10 mouse cellular contexts compared by ENCODE assay signal in the genomic region with DNA sequence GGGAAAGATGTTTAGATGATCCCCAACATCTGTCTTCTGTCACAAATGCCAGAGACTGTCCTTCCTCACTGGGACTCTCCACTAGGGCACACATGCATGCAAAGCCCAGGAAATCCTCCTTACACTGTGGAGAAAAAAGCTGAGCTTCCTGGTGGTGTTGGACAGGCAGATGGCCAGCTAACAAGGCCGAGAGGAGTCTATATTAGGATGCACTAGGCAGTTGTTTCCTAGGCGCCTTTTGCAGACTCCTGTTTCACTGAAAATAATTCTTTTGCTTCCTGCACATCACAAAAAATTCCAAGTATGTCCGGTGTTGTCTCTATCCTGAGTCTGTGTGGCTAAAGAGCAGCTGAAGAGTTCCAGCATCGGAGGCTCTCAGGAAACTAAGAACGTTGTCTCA. TPM values are rescaled to one million over a fixed set of nuclear protein-coding genes. Genes with fewer than 3 reads are reported as not detected.
DNase-seq lines count a peak whose midpoint lies in the region; ATAC-seq and TF ChIP-seq lines count a peak whose summit lies in the region.
"Had no signal": no experiment of that assay in that cellular context is flagged by ENCODE, and none has a peak within 500 bp of the region (broad histone marks: within the 10 kb centered on the region; RNA-seq: fewer than 3 reads in every experiment).

No protein-coding gene starts in this region.

- H3K9ac ChIP-seq in intestine, embryonic 15.5 days = no peak overlapping the region

- TF ChIP-seq POLR2A in lung, adult 2 months (IDR thresholded peaks at IDR 0.05; ENCODE audit: borderline replicate concordance, extremely low read depth, low read depth, low read length) = no peak
- no peak for TF ChIP-seq POLR2A in olfactory bulb, adult 2 months (IDR thresholded peaks at IDR 0.05; ENCODE audit: insufficient read depth, low read depth, low read length)

- H3K4me2 ChIP-seq in intestine, embryonic 15.5 days (replicated peaks) = 0 out of 2 replicates have a peak overlapping the region, but pooled peaks have one; percentile 3
- H3K4me2 ChIP-seq: liver, embryonic 11.5 days had no signal

- WGBS in lung, adult 2 months = 33% methylated on average over 5 of the region's 5 CpGs
- 47% methylated on average over 5 of the region's 5 CpGs for WGBS in heart, embryonic 10.5 days
- 37% methylated on average over 5 of the region's 5 CpGs for WGBS in intestine, embryonic 15.5 days
- 19% methylated on average over 5 of the region's 5 CpGs for WGBS in olfactory bulb, adult 2 months

- H3K36me3 ChIP-seq in heart, embryonic 10.5 days = peaks cover 10% of the 10 kb centered on the region
- H3K36me3 ChIP-seq in intestine, embryonic 15.5 days = no peaks in the 10 kb centered on the region

- DNase-seq in lung, postnatal 10 days = peak; percentile 21
- DNase-seq in lung, adult 2 months = no peak
- no peak for DNase-seq in heart, embryonic 10.5 days (ENCODE audit: low spot score)
- no peak for DNase-seq in thymus, postnatal 14 days
- no peak for DNase-seq in spleen, adult 12 weeks (ENCODE audit: low spot score)
- DNase-seq: cerebellum, adult 11-12 months; gastrocnemius, postnatal 10 days had no signal

- peak overlapping the region; percentile 23; the same call in 1 of the 2 replicates for H3K27ac ChIP-seq in heart, embryonic 10.5 days
- peak overlapping the region; percentile 64 for H3K27ac ChIP-seq in intestine, embryonic 15.5 days
- peak overlapping the region; percentile 90 for H3K27ac ChIP-seq in olfactory bulb, adult 2 months (ENCODE audit: insufficient read depth, low read depth, low read length)

- ATAC-seq in intestine, embryonic 15.5 days = peak; percentile 59

- TF ChIP-seq CTCF in lung, adult 2 months (IDR thresholded peaks at IDR 0.05; ENCODE audit: insufficient read depth, low read length) = no peak
- no peak for TF ChIP-seq CTCF in olfactory bulb, adult 2 months (IDR thresholded peaks at IDR 0.05; ENCODE audit: insufficient read depth, low read depth, low read length)

- H3K27me3 ChIP-seq in heart, embryonic 10.5 days (ENCODE audit: insufficient read depth, poor library complexity, severe bottlenecking) = no peaks in the 10 kb centered on the region
- H3K27me3 ChIP-seq in intestine, embryonic 15.5 days (replicated peaks) = no peaks in the 10 kb centered on the region

- H3K4me3 ChIP-seq in lung, adult 2 months (replicated peaks; ENCODE audit: extremely low read depth, low read depth, low read length) = no peak overlapping the region
- H3K4me3 ChIP-seq in heart, embryonic 10.5 days = no peak overlapping the region
- H3K4me3 ChIP-seq in intestine, embryonic 15.5 days (replicated peaks) = no peak overlapping the region
- no peak overlapping the region for H3K4me3 ChIP-seq in olfactory bulb, adult 2 months (ENCODE audit: insufficient read depth, low read depth, low read length)

- peaks cover 15% of the 10 kb centered on the region; the same call in 1 of the 2 replicates for H3K4me1 ChIP-seq in lung, adult 2 months (ENCODE audit: control insufficient read depth, insufficient read depth, low read length)
- H3K4me1 ChIP-seq in heart, embryonic 10.5 days = peaks cover 33% of the 10 kb centered on the region
- H3K4me1 ChIP-seq in intestine, embryonic 15.5 days (replicated peaks) = peaks cover 29% of the 10 kb centered on the region
- H3K4me1 ChIP-seq in olfactory bulb, adult 2 months (ENCODE audit: control insufficient read depth, insufficient read depth, low read length) = peaks cover 29% of the 10 kb centered on the region

- H3K9me3 ChIP-seq in heart, embryonic 10.5 days = no peaks in the 10 kb centered on the region
- H3K9me3 ChIP-seq in intestine, embryonic 15.5 days = no peaks in the 10 kb centered on the region

RNA-seq across cellular contexts. Expression of gene Uchl4, which starts 3.8 kb away (rescaled TPM):
- polyA plus RNA-seq in lung, adult 2 months (2012; rRNA removed) = not detected in 2 replicates
- polyA plus RNA-seq in heart, embryonic 10.5 days (2016; fragmentation: Nextera tagmentation; extraction: Ambion mirVana) = 3.2 TPM in 2 replicates
- polyA plus RNA-seq in intestine, embryonic 15.5 days (2015; fragmentation: Nextera tagmentation; extraction: Ambion mirVana) = 2.2 and 3.3 TPM in 2 replicates
- polyA plus RNA-seq in olfactory bulb, adult 2 months (2012; ENCODE audit: insufficient read depth, insufficient read length, low replicate concordance, missing spikeins) = not detected in 2 replicates

RNA-seq across cellular contexts. Expression of gene Map2k1, which starts 22.3 kb away (rescaled TPM):
- 35.0 and 50.8 TPM in 2 replicates for polyA plus RNA-seq in lung, adult 2 months (2012; rRNA removed)
- polyA plus RNA-seq in heart, embryonic 10.5 days (2016; fragmentation: Nextera tagmentation; extraction: Ambion mirVana) = 108 and 118 TPM in 2 replicates
- polyA plus RNA-seq in intestine, embryonic 15.5 days (2015; fragmentation: Nextera tagmentation; extraction: Ambion mirVana) = 97.9 and 102 TPM in 2 replicates
- 126 and 566 TPM in 2 replicates for polyA plus RNA-seq in olfactory bulb, adult 2 months (2012; ENCODE audit: insufficient read depth, insufficient read length, low replicate concordance, missing spikeins)

RNA-seq across cellular contexts. Expression of gene Tipin, which starts 50.2 kb away (rescaled TPM):
- polyA plus RNA-seq in lung, adult 2 months (2012; rRNA removed) = 2.5 and 4.9 TPM in 2 replicates
- 170 and 220 TPM in 2 replicates for polyA plus RNA-seq in heart, embryonic 10.5 days (2016; fragmentation: Nextera tagmentation; extraction: Ambion mirVana)
- polyA plus RNA-seq in intestine, embryonic 15.5 days (2015; fragmentation: Nextera tagmentation; extraction: Ambion mirVana) = 171 and 190 TPM in 2 replicates
- not detected in 2 replicates for polyA plus RNA-seq in olfactory bulb, adult 2 months (2012; ENCODE audit: insufficient read depth, insufficient read length, low replicate concordance, missing spikeins)

RNA-seq across cellular contexts. Expression of gene Snapc5, which starts 52.1 kb away (rescaled TPM):
- polyA plus RNA-seq in lung, adult 2 months (2012; rRNA removed) = 7.6 and 11.9 TPM in 2 replicates
- 25.8 and 29.8 TPM in 2 replicates for polyA plus RNA-seq in heart, embryonic 10.5 days (2016; fragmentation: Nextera tagmentation; extraction: Ambion mirVana)
- polyA plus RNA-seq in intestine, embryonic 15.5 days (2015; fragmentation: Nextera tagmentation; extraction: Ambion mirVana) = 29.3 and 39.6 TPM in 2 replicates
- not detected in 2 replicates for polyA plus RNA-seq in olfactory bulb, adult 2 months (2012; ENCODE audit: insufficient read depth, insufficient read length, low replicate concordance, missing spikeins)

RNA-seq across cellular contexts. Expression of gene Rpl4, which starts 58.0 kb away (rescaled TPM):
- 232 and 320 TPM in 2 replicates for polyA plus RNA-seq in lung, adult 2 months (2012; rRNA removed)
- 998 and 1,151 TPM in 2 replicates for polyA plus RNA-seq in heart, embryonic 10.5 days (2016; fragmentation: Nextera tagmentation; extraction: Ambion mirVana)
- 1,198 and 1,252 TPM in 2 replicates for polyA plus RNA-seq in intestine, embryonic 15.5 days (2015; fragmentation: Nextera tagmentation; extraction: Ambion mirVana)
- polyA plus RNA-seq in olfactory bulb, adult 2 months (2012; ENCODE audit: insufficient read depth, insufficient read length, low replicate concordance, missing spikeins) = 468 TPM in 1 of 2 replicates, not detected in the other

Comparison
In these comparisons a context has a peak if more than half of its experiments do, and no peak if none do; other contexts are left out.
1. H3K27ac ChIP-seq: peak in every context shown above with its lines; median percentile 90 in olfactory bulb, adult 2 months; 64 in intestine, embryonic 15.5 days; 23 in heart, embryonic 10.5 days.
2. RNA of gene Tipin, which starts 50.2 kb away (polyA plus RNA-seq): 170 to 220 TPM in heart, embryonic 10.5 days and 171 to 190 TPM in intestine, embryonic 15.5 days; 2.5 to 4.9 TPM in lung, adult 2 months and not detected in olfactory bulb, adult 2 months; every median in the first group is over 10 times any median in the second.